Mouse (Mus musculus) myocyte (in vitro differentiated cells): ENCODE measurements around the gene Chmp4b.

Experiments
- E2F4 ChIP-seq: IDR thresholded peaks from one replicate; pipeline ENCODE4 v1.6.1; 2011; ENCODE audit warnings: mild to moderate bottlenecking, control low read depth, moderate library complexity; ENCODE audit not compliant: insufficient read depth
- MYOG ChIP-seq, 3 experiments: IDR thresholded peaks; one replicate each; pipeline ENCODE4 v1.6.1; 2011; ENCODE audit warnings: control low read depth in 2 of 3, low read depth in 2 of 3, mild to moderate bottlenecking in 2 of 3; ENCODE audit not compliant: insufficient read length in 2 of 3, control insufficient read depth in 1 of 3, insufficient read depth in 1 of 3
- POLR2A ChIP-seq: IDR thresholded peaks from one replicate; pipeline ENCODE4 v1.6.1; 2011; ENCODE audit warnings: low read depth, mild to moderate bottlenecking, control low read depth, moderate library complexity; ENCODE audit not compliant: insufficient read length
- POLR2AphosphoS2 ChIP-seq: IDR thresholded peaks from one replicate; pipeline ENCODE4 v1.6.1; 2011; ENCODE audit warnings: low read depth, control low read depth; ENCODE audit not compliant: insufficient read length
- SRF ChIP-seq: IDR thresholded peaks from one replicate; pipeline ENCODE4 v1.6.1; 2011; ENCODE audit warnings: low read depth; ENCODE audit not compliant: control insufficient read depth, insufficient read length
- TCF12 ChIP-seq: IDR thresholded peaks from one replicate; pipeline ENCODE4 v1.6.1; 2011; ENCODE audit warnings: mild to moderate bottlenecking, control low read depth; ENCODE audit not compliant: poor library complexity, insufficient read depth, severe bottlenecking
- USF1 ChIP-seq: IDR thresholded peaks from one replicate; pipeline ENCODE4 v1.6.1; 2011; ENCODE audit warnings: low read depth, mild to moderate bottlenecking, control low read depth, moderate library complexity

- TF ChIP-seq POLR2AphosphoS2 (no peak), POLR2A (no peak), SRF (no peak), E2F4 (no peak), USF1 (no peak), TCF12 (no peak), MYOG (IDR thresholded peaks at IDR 0.05; ENCODE audit: control insufficient read depth in 1 of 3, insufficient read depth in 1 of 3, insufficient read length in 2 of 3, low read depth in 2 of 3) (peak in 1 of 3 experiments; percentile 6)
These were observed 51.3 kb downstream of the Chmp4b start for GRCm38 (mm10) chr2:154702637-154703315.
